Mouse (Mus musculus): ENCODE results near the gene Serpina1f. TPM values are rescaled to one million over a fixed set of nuclear protein-coding genes. Genes with fewer than 3 reads are reported as not detected.

Serpina1f gene
- polyA plus RNA-seq, 1 experiment from 2014 or later = 1.5 TPM

DNA sequence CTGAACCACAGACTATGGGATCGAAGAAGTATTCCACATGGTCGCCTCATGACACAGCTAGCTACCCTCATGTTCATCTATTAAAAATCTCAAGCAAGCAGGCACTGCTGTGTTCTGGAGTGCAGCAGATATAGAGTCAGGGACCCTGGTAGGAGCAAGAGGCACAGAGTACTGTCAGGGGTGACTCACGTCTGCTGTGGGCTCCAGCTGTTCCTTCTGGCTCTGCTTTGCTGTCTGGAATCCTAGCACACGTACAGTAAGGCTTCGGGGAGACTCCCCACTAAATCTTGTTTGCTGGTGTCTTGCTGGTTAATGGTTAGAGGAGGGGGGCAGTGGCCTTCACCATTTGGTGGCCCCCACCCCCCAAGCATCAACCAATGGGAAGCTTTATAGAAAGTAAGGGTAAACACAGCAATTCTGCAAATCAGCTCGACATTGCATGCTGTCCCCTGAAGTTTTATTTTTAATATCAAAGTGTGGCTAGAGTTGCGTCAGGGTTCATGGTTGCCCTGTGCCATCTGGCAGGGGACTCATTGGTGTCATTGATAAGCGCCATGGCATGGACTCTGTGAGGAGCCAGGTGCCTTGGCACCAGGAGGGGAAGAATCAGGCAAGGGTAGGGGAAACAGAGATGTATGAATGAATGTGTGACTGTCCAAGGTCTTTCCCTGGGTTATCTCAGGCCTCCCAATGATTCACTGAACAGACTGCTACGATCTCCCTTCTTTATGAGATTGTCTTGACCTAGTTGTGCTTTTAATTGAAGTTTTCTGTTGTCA, 38.3 kb downstream of the Serpina1f start, which contains the start of gene Serpina6:
TSS of gene Serpina6 (minus strand) at position 365 of the 779 bp plus-strand sequence.
- TF ChIP-seq CTCF (IDR thresholded peaks at IDR 0.05; ENCODE audit: low read depth) = no peak
- H3K27me3 ChIP-seq (ENCODE audit: insufficient read depth, low read length) = no peaks in the 10 kb centered on the region
- ATAC-seq (replicated peaks; ENCODE audit: low FRiP score, low read depth) (no peak), DNase-seq (ENCODE audit: low spot score) (no peak)
- no peak within 1 kb of the TSS for H3K4me2 ChIP-seq (ENCODE audit: low read length)
- H3K27ac ChIP-seq = no peak within 1 kb of the TSS
- no peak within 1 kb of the TSS for H3K9ac ChIP-seq (ENCODE audit: low read depth, low read length)
- no peaks in the 10 kb centered on the region for H3K4me1 ChIP-seq (replicated peaks; ENCODE audit: insufficient read depth, low read length)
- no peak within 1 kb of the TSS for H3K4me3 ChIP-seq (replicated peaks; ENCODE audit: low read depth, low read length)
- H3K9me3 ChIP-seq (replicated peaks; ENCODE audit: low read length) = no peaks in the 10 kb centered on the region
- 68% methylated on average over 9 of the region's 9 CpGs for WGBS
- H3K36me3 ChIP-seq (ENCODE audit: insufficient read depth, low read length) = no peaks in the 10 kb centered on the region

DNA sequence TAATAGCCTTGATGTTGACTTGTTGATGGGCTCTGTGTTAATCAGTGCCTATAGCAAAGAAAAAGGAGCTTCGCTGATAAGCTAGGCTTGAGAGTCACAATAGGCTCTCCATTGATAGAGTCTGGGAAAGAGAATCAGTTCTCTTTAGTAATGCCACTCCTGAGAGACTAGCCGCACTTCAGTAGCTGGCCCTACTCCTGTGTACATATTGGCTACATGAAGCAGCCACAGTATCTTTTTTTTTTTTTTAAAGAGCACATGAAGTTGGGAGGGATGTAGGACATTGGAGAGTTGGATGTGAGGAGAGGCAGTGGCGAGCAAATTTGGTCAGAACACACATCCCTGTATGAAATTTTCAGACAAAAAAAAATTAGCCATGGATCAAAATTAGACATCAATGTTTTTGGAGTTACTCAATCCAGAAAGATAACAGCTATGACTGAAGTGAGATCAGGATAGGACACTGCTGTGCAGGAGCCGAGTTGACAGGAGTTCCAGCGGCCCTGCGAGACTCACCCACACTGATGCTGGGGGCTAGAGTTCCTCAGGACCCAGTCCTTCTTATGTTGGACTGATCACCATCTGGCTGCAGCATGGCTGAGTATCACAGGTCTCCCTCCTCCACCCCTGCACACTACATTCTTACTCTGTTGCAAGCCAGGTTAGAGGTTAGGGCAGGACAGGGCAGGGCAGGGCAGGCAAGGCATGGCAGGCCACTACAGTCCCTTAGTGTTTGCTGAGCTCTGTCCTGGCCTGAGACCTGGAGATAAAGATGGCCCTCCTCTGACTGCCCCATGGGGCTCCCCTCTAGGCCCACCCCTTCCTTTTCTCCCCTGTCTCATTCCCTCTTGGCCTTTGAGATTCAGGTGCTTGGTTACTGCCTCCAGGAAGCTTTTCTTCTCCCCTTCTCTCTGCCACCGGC, 39.9 kb downstream of the Serpina1f start:
- Histone ChIP-seq H3K9ac (ENCODE audit: low read depth, low read length) (no peak overlapping the region), H3K9me3 (replicated peaks; ENCODE audit: low read length) (no peaks in the 10 kb centered on the region), H3K4me2 (ENCODE audit: low read length) (no peak overlapping the region), H3K36me3 (ENCODE audit: insufficient read depth, low read length) (no peaks in the 10 kb centered on the region), H3K4me3 (replicated peaks; ENCODE audit: low read depth, low read length) (no peak overlapping the region), H3K4me1 (replicated peaks; ENCODE audit: insufficient read depth, low read length) (no peaks in the 10 kb centered on the region), H3K27me3 (ENCODE audit: insufficient read depth, low read length) (no peaks in the 10 kb centered on the region), H3K27ac (no peak overlapping the region)
- no peak for DNase-seq (ENCODE audit: low spot score)
- TF ChIP-seq CTCF (IDR thresholded peaks at IDR 0.05; ENCODE audit: low read depth) = no peak
- WGBS = 86% methylated on average over 7 of the region's 7 CpGs
- no peak for ATAC-seq (replicated peaks; ENCODE audit: low FRiP score, low read depth)

- ATAC-seq (replicated peaks; ENCODE audit: low FRiP score, low read depth) (no peak), DNase-seq (ENCODE audit: low spot score) (no peak)
- WGBS = 96% methylated on average over 2 of the region's 2 CpGs
- Histone ChIP-seq H3K9me3 (replicated peaks; ENCODE audit: low read length) (no peaks in the 10 kb centered on the region), H3K4me1 (replicated peaks; ENCODE audit: insufficient read depth, low read length) (no peaks in the 10 kb centered on the region), H3K4me2 (ENCODE audit: low read length) (no peak overlapping the region), H3K27ac (no peak overlapping the region), H3K4me3 (replicated peaks; ENCODE audit: low read depth, low read length) (no peak overlapping the region), H3K27me3 (ENCODE audit: insufficient read depth, low read length) (no peaks in the 10 kb centered on the region), H3K9ac (ENCODE audit: low read depth, low read length) (no peak overlapping the region), H3K36me3 (ENCODE audit: insufficient read depth, low read length) (no peaks in the 10 kb centered on the region)
- TF ChIP-seq CTCF (IDR thresholded peaks at IDR 0.05; ENCODE audit: low read depth) = no peak
Measured at GRCm38 (mm10) chr12:103653836-103654235, 41.5 kb downstream of the Serpina1f start.

- no peaks in the 10 kb centered on the region for H3K9me3 ChIP-seq (replicated peaks; ENCODE audit: low read length)
- WGBS = 79% methylated on average over 2 of the region's 2 CpGs
- no peak overlapping the region for H3K9ac ChIP-seq (ENCODE audit: low read depth, low read length)
- H3K27me3 ChIP-seq (ENCODE audit: insufficient read depth, low read length) = no peaks in the 10 kb centered on the region
- H3K4me1 ChIP-seq (replicated peaks; ENCODE audit: insufficient read depth, low read length) = no peaks in the 10 kb centered on the region
- DNase-seq (ENCODE audit: low spot score) = no peak
- H3K27ac ChIP-seq = no peak overlapping the region
- no peak overlapping the region for H3K4me2 ChIP-seq (ENCODE audit: low read length)
- no peak for ATAC-seq (replicated peaks; ENCODE audit: low FRiP score, low read depth)
- H3K4me3 ChIP-seq (replicated peaks; ENCODE audit: low read depth, low read length) = no peak overlapping the region
- no peak for TF ChIP-seq CTCF (IDR thresholded peaks at IDR 0.05; ENCODE audit: low read depth)
- H3K36me3 ChIP-seq (ENCODE audit: insufficient read depth, low read length) = no peaks in the 10 kb centered on the region
Measured at GRCm38 (mm10) chr12:103646314-103646713, 49.0 kb downstream of the Serpina1f start.

GRCm38 (mm10) chr12:103644601-103645000, 50.7 kb downstream of the Serpina1f start:
- H3K27ac ChIP-seq = no peak overlapping the region
- H3K9me3 ChIP-seq (replicated peaks; ENCODE audit: low read length) = no peaks in the 10 kb centered on the region
- no peak for ATAC-seq (replicated peaks; ENCODE audit: low FRiP score, low read depth)
- no peak overlapping the region for H3K4me2 ChIP-seq (ENCODE audit: low read length)
- TF ChIP-seq CTCF (IDR thresholded peaks at IDR 0.05; ENCODE audit: low read depth) = no peak
- H3K27me3 ChIP-seq (ENCODE audit: insufficient read depth, low read length) = no peaks in the 10 kb centered on the region
- no peak for DNase-seq (ENCODE audit: low spot score)
- WGBS = 23% methylated on average over 5 of the region's 5 CpGs
- H3K36me3 ChIP-seq (ENCODE audit: insufficient read depth, low read length) = no peaks in the 10 kb centered on the region
- H3K9ac ChIP-seq (ENCODE audit: low read depth, low read length) = no peak overlapping the region
- no peak overlapping the region for H3K4me3 ChIP-seq (replicated peaks; ENCODE audit: low read depth, low read length)
- H3K4me1 ChIP-seq (replicated peaks; ENCODE audit: insufficient read depth, low read length) = no peaks in the 10 kb centered on the region

DNA sequence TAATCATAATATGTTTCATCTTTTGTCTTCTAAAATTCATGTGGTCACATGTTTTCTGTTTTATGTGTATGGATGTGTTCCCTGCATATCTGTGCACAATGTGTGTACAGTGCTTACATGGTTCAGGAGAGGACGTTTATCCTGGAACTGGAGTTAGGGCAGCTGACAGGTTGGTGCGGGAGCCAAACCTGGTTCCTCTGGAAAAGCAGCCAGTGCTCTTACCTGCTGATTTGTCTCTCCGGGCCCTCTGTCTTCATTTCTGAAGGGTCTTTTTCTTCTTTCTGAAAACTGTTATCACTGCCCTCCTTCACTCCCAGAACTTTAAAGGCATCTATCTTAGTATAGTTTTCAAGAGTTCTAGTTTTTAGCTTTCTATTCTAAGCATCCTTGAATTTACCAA, 51.5 kb downstream of the Serpina1f start:
- no peak for TF ChIP-seq CTCF (IDR thresholded peaks at IDR 0.05; ENCODE audit: low read depth)
- Histone ChIP-seq H3K27me3 (ENCODE audit: insufficient read depth, low read length) (no peaks in the 10 kb centered on the region), H3K4me1 (replicated peaks; ENCODE audit: insufficient read depth, low read length) (no peaks in the 10 kb centered on the region), H3K4me2 (ENCODE audit: low read length) (no peak overlapping the region), H3K36me3 (ENCODE audit: insufficient read depth, low read length) (no peaks in the 10 kb centered on the region), H3K9me3 (replicated peaks; ENCODE audit: low read length) (no peaks in the 10 kb centered on the region), H3K4me3 (replicated peaks; ENCODE audit: low read depth, low read length) (no peak overlapping the region), H3K9ac (ENCODE audit: low read depth, low read length) (no peak overlapping the region), H3K27ac (no peak overlapping the region)
- ATAC-seq (replicated peaks; ENCODE audit: low FRiP score, low read depth) (no peak), DNase-seq (ENCODE audit: low spot score) (no peak)
- WGBS = 83% methylated on average over 3 of the region's 3 CpGs
